Mouse (Mus musculus) ES-Bruce4 (cell line): ENCODE results near the gene Btbd16. TPM values are rescaled to one million over a fixed set of nuclear protein-coding genes. Genes with fewer than 3 reads are reported as not detected.

Experiments
- H3K27ac ChIP-seq: 2 replicates; pipeline ENCODE4 v1.5.1; 2012; ENCODE audit warnings: low read length, inconsistent platforms; ENCODE audit not compliant: insufficient read depth
- H3K27me3 ChIP-seq: 2 replicates; pipeline ENCODE4 v1.6.1; 2012; ENCODE audit warnings: mild to moderate bottlenecking, low read length, inconsistent platforms; ENCODE audit not compliant: control insufficient read depth, poor library complexity, insufficient read depth, severe bottlenecking
- H3K36me3 ChIP-seq: 2 replicates; pipeline ENCODE4 v1.6.1; 2012; ENCODE audit warnings: inconsistent platforms, mild to moderate bottlenecking, low read length, moderate library complexity; ENCODE audit not compliant: control insufficient read depth, poor library complexity, insufficient read depth, severe bottlenecking
- H3K4me1 ChIP-seq: one replicate; pipeline ENCODE4 v1.8.1; 2011; ENCODE audit warnings: low read length; ENCODE audit not compliant: control insufficient read depth, insufficient read depth
- H3K4me3 ChIP-seq: 2 replicates; pipeline ENCODE4 v1.5.1; 2011; ENCODE audit warnings: low read depth, mild to moderate bottlenecking, low read length
- H3K9ac ChIP-seq: 2 replicates; pipeline ENCODE4 v1.6.1; 2012; ENCODE audit warnings: low read depth, mild to moderate bottlenecking, inconsistent platforms; ENCODE audit not compliant: poor library complexity, severe bottlenecking
- H3K9me3 ChIP-seq: replicated peaks from 2 replicates; pipeline ENCODE4 v1.6.1; 2012; ENCODE audit warnings: mild to moderate bottlenecking, low read length, inconsistent platforms; ENCODE audit not compliant: control insufficient read depth, poor library complexity, insufficient read depth, severe bottlenecking
- CTCF ChIP-seq: IDR thresholded peaks from one replicate; pipeline ENCODE4 v1.8.1; 2011; ENCODE audit warnings: low read depth, low read length
- EP300 ChIP-seq: IDR thresholded peaks from 2 replicates; pipeline ENCODE4 v1.6.1; 2011; ENCODE audit warnings: low read depth, low read length; ENCODE audit not compliant: insufficient read depth
- POLR2A ChIP-seq: IDR thresholded peaks from one replicate; pipeline ENCODE4 v1.8.1; 2011; ENCODE audit warnings: low read length; ENCODE audit not compliant: insufficient read depth
- polyA plus RNA-seq: library from polyadenylated mRNA; stranded (reverse); fragments of >200 nt; gene quantifications from 2 replicates; pipeline ENCODE4 v1.2.4, GENCODE M21; 2011; ENCODE audit warnings: low read depth; ENCODE audit not compliant: missing spikeins, insufficient read depth, insufficient read length

Btbd16 gene
- polyA plus RNA-seq, 1 experiment: not detected

DNA sequence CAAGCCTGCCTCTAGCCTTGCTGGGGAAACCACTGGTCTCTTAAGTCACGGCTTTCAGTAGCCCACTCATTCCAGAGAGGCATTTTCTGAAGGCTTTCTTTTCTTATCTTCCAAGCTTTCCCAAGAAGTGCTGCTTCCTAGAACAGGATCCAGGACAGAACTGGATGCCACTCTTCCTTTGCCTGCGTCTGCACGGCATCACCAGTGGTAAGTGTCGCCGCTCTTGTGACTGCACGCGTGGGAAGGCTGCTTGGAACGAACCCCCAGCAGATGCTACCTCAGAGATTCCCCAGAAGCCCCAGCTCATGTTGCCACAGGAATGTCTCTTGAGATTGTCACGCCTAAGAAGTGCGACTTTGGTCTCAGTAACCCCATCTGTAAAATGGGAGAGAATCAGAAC lies 41.7 kb downstream of the Btbd16 start:
- Histone ChIP-seq H3K36me3 (no peaks in the 10 kb centered on the region), H3K27me3 (no peaks in the 10 kb centered on the region), H3K9me3 (no peaks in the 10 kb centered on the region), H3K27ac (no peak overlapping the region), H3K4me1 (peaks cover 3% of the 10 kb centered on the region), H3K9ac (no peak overlapping the region), H3K4me3 (no peak overlapping the region)
- TF ChIP-seq EP300 (no peak), CTCF (no peak), POLR2A (no peak)

DNA sequence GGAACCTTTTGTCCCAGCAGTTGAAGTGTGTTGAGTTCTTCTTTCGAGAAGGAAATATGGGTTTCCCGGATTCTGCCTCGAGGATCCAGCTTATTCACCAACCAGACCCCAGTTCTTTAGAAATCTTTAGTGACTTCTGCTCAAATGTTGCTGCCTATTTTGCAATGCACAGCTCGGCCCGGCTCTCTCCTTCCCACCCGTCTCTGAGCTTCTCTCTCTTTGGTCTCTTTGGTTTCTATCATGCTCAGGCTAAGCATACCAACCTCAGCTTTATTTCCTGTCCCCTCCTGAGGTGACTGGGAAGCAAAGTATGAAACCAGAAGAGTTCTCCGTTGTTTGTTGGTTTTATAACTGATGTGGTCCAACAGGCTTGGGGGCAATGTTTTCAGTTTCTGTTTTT lies 42.4 kb downstream of the Btbd16 start:
- Histone ChIP-seq H3K4me1 (peaks cover 3% of the 10 kb centered on the region), H3K27me3 (no peaks in the 10 kb centered on the region), H3K9me3 (no peaks in the 10 kb centered on the region), H3K4me3 (no peak overlapping the region), H3K36me3 (no peaks in the 10 kb centered on the region), H3K9ac (no peak overlapping the region), H3K27ac (no peak overlapping the region)
- no peak for TF ChIP-seq POLR2A
- TF ChIP-seq CTCF: no peak
- no peak for TF ChIP-seq EP300

DNA sequence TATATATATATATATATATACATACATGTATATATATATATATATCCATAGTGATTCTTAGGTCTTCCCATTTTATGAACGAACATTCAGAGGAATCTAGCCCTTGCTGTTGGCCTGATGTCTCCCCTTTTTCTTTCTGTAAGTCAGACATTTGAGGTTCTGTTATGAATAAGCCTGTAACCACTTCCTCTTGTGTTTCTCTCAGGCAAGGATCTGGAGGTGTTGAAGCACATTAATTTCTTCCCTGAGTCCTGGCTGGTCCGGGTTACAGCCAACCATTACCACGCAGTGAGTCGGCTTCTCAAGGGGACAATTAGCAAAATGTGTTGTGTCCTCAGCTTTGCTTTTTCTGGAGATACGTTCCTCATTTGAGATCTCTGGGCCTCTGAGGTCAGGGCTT lies 44.9 kb downstream of the Btbd16 start:
- Histone ChIP-seq H3K4me1 (no peaks in the 10 kb centered on the region), H3K27me3 (no peaks in the 10 kb centered on the region)

DNA sequence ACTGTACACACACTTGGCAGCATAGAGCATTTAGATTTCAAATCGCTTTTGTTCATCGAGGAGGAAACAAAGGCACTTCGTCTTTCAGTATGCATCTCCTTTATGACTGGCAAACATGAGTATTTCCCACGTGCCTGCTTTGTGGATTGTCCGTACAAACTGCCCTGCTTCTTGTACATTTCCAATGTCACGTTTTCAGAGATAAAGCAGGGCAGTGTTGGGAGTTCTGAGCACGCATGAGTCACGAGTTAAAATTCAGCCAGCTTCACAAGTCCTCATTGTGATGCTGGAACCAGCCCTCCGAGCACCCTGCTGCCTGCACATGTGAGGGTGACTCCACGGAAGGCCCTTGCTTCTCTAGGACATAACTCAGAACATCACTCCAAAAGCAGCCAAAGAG lies 45.8 kb downstream of the Btbd16 start:
- Histone ChIP-seq H3K27ac (no peak overlapping the region), H3K9me3 (no peaks in the 10 kb centered on the region), H3K27me3 (no peaks in the 10 kb centered on the region), H3K9ac (no peak overlapping the region), H3K36me3 (no peaks in the 10 kb centered on the region), H3K4me1 (no peaks in the 10 kb centered on the region), H3K4me3 (no peak overlapping the region)
- TF ChIP-seq POLR2A (no peak), CTCF (no peak), EP300 (no peak)

More for the DNA sequence above, 44.9 kb downstream of the Btbd16 start:
- no peak overlapping the region for H3K27ac ChIP-seq
- no peak overlapping the region for H3K9ac ChIP-seq
- no peak for TF ChIP-seq POLR2A
- TF ChIP-seq CTCF: no peak
- TF ChIP-seq EP300: no peak
- H3K9me3 ChIP-seq: no peaks in the 10 kb centered on the region
- no peaks in the 10 kb centered on the region for H3K36me3 ChIP-seq
- H3K4me3 ChIP-seq: no peak overlapping the region

DNA sequence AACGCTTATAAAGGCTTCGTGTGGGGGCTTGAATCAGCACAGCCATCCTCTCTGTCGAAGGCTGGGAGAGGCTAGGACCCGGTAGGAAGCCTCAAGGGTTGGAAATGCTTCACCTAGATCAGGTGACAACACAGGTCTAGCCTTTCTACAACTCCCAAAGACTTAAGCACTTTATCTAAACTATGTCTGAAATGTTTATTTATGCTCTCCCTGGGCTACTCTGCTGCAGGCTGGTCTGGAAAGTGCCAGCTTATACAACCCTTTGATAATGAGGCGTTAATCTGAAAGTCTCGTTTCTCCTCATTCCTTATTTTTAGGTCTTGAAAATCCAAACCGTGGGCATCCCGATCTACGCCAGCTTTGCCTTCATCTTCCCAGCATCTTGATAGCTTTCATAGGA lies 50.1 kb downstream of the Btbd16 start:
- no peak overlapping the region for H3K4me3 ChIP-seq
- no peaks in the 10 kb centered on the region for H3K36me3 ChIP-seq
- H3K27ac ChIP-seq: no peak overlapping the region
- H3K27me3 ChIP-seq: no peaks in the 10 kb centered on the region
- H3K9ac ChIP-seq: no peak overlapping the region
- H3K4me1 ChIP-seq: no peaks in the 10 kb centered on the region
- no peaks in the 10 kb centered on the region for H3K9me3 ChIP-seq
- TF ChIP-seq CTCF: no peak
- no peak for TF ChIP-seq POLR2A
- TF ChIP-seq EP300: no peak

DNA sequence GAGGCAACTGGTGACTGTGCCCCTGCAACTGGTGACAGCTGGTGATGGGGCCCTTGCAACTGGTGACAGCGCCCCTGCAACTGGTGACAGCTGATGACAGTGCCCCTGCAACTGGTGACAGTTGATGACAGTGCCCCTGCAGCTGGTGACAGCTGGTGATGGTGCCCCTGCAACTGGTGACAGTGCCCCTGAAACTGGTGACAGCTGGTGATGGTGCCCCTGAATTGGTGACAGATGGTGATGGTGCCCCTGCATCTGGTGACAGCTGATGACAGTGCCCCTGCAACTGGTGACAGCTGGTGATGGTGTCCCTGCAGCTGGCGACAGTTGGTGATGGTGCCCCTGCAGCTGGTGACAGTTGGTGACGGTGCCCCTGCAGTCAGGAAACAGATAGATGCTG lies 52.5 kb downstream of the Btbd16 start:
- TF ChIP-seq CTCF (no peak), POLR2A (no peak), EP300 (no peak)
- H3K4me1 ChIP-seq: peaks cover 2% of the 10 kb centered on the region
- no peak overlapping the region for H3K27ac ChIP-seq
- no peaks in the 10 kb centered on the region for H3K9me3 ChIP-seq
- H3K36me3 ChIP-seq: no peaks in the 10 kb centered on the region
- H3K9ac ChIP-seq: no peak overlapping the region
- H3K4me3 ChIP-seq: no peak overlapping the region
- H3K27me3 ChIP-seq: no peaks in the 10 kb centered on the region
